Mouse (Mus musculus) bone marrow macrophage, adult 2 months (primary cell): ENCODE measurements around the gene Prrt1.

ENCODE experiments used
- CTCF ChIP-seq: IDR thresholded peaks from 2 replicates; pipeline ENCODE4 v1.5.1; 2012; ENCODE audit warnings: low read depth, mild to moderate bottlenecking, low read length, moderate library complexity
- POLR2A ChIP-seq: IDR thresholded peaks from 2 replicates; pipeline ENCODE4 v1.6.1; 2012; ENCODE audit warnings: mild to moderate bottlenecking, low read depth, low read length, borderline replicate concordance

- TF ChIP-seq CTCF = no peak
- TF ChIP-seq POLR2A = no peak
Measured at GRCm38 (mm10) chr17:34650781-34651180, 21.4 kb downstream of the Prrt1 start.
